Mouse (Mus musculus) thymus, adult 2 months (tissue): ENCODE measurements around the gene Ahdc1. TPM values are rescaled to one million over a fixed set of nuclear protein-coding genes. Genes with fewer than 3 reads are reported as not detected.
A peak's percentile ranks its signal among the peaks of the same experiment; 100 is the strongest.

Experiments used
- DNase-seq: peaks from one replicate; pipeline ENCODE4 v3.0.0; 2021
- H3K27ac ChIP-seq: fragments of 200-500 bp; 2 replicates; pipeline ENCODE4 v1.5.1; 2012; ENCODE audit warnings: low read length, control low read depth; ENCODE audit not compliant: control insufficient read depth, insufficient read depth
- H3K27me3 ChIP-seq: fragments of 200-500 bp; 2 replicates; pipeline ENCODE4 v1.6.1; 2012; ENCODE audit warnings: mild to moderate bottlenecking, low read length, moderate library complexity, mixed read lengths; ENCODE audit not compliant: control insufficient read depth, insufficient read depth
- H3K36me3 ChIP-seq: fragments of 200-500 bp; 2 replicates; pipeline ENCODE4 v1.6.1; 2012; ENCODE audit warnings: mild to moderate bottlenecking, low read length, moderate library complexity; ENCODE audit not compliant: control insufficient read depth, insufficient read depth
- H3K4me1 ChIP-seq: fragments of 200-500 bp; replicated peaks from 2 replicates; pipeline ENCODE4 v1.6.1; 2012; ENCODE audit warnings: low read length; ENCODE audit not compliant: control insufficient read depth, insufficient read depth
- H3K4me3 ChIP-seq: fragments of 200-500 bp; 2 replicates; pipeline ENCODE4 v1.5.1; 2012; ENCODE audit warnings: mild to moderate bottlenecking, low read length, control low read depth, moderate library complexity; ENCODE audit not compliant: control insufficient read depth, insufficient read depth
- CTCF ChIP-seq: fragments of 200-500 bp; IDR thresholded peaks from 2 replicates; pipeline ENCODE4 v1.5.1; 2012; ENCODE audit warnings: mild to moderate bottlenecking, control low read depth, low read length, moderate library complexity, borderline replicate concordance; ENCODE audit not compliant: control insufficient read depth, poor library complexity, insufficient read depth; ENCODE audit errors: extremely low read depth
- POLR2A ChIP-seq: fragments of 200-500 bp; IDR thresholded peaks from 2 replicates; pipeline ENCODE4 v1.6.1; 2012; ENCODE audit warnings: mild to moderate bottlenecking, low read length, control low read depth, moderate library complexity; ENCODE audit not compliant: control insufficient read depth, poor library complexity, insufficient read depth; ENCODE audit errors: extremely low read depth
- WGBS: fragments of 180-500 bp; shearing (Covaris S2); methylation state at CpG from one replicate; pipeline ENCODE4 v1.1.7; 2018; 5-methylcytosine and 5-hydroxymethylcytosine counted together
- polyA plus RNA-seq: library from polyadenylated mRNA; depleted of rRNA; stranded (reverse); fragments of >200 nt; gene quantifications from 2 replicates; pipeline ENCODE4 v1.2.3, GENCODE M21; 2012

The Ahdc1 gene
- polyA plus RNA-seq, 1 experiment, result 59.8 TPM

- Histone ChIP-seq H3K27ac (no peak overlapping the region), H3K4me3 (no peak overlapping the region), H3K27me3 (no peaks in the 10 kb centered on the region), H3K36me3 (no peaks in the 10 kb centered on the region), H3K4me1 (peaks cover 22% of the 10 kb centered on the region)
- peak; percentile 35 for DNase-seq
- WGBS, result 30% methylated on average over 3 of the region's 3 CpGs
- TF ChIP-seq CTCF, result no peak
- TF ChIP-seq POLR2A, result no peak
These were observed 103.7 kb downstream of the Ahdc1 start for GRCm38 (mm10) chr4:133114762-133115161.

DNA sequence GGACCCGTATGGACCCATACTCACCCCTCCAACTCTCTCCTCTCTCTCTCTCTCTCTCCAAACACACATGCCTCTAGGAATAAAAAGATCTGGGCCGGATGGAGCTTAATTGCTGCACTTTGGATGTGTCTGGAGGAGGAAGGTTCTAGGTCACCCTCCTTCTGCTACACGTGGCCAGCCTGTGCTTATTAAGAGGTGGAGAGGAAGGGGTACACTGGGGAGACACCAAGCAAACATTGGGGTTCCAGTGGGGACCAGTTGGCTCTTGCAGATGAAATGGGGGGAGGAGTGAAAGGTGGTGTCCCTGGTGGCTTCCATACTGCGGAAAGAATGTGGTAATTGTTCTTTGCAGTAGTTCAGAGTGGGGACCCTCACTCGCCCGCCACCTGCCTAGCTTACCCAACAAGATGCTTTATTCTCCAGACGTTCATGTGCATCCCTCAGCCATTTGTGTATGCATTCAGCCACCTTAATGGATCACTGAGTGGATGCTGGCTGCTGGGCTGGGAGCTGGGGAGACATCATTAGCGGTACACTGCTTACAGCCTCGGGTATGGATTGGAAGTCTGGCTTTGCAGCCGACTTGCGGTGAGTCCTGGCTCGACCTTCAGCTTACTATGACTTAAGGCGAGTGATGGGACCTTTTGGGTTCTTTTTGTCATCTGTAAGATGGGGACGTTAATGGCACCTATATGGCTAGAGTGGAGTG, 104.8 kb downstream of the Ahdc1 start:
- peaks cover 20% of the 10 kb centered on the region for H3K4me1 ChIP-seq
- no peak for DNase-seq
- TF ChIP-seq CTCF (no peak), POLR2A (no peak)
- H3K4me3 ChIP-seq, result no peak overlapping the region
- no peak overlapping the region for H3K27ac ChIP-seq
- no peaks in the 10 kb centered on the region for H3K36me3 ChIP-seq
- WGBS, result 94% methylated on average over 14 of the region's 14 CpGs
- H3K27me3 ChIP-seq, result no peaks in the 10 kb centered on the region

DNA sequence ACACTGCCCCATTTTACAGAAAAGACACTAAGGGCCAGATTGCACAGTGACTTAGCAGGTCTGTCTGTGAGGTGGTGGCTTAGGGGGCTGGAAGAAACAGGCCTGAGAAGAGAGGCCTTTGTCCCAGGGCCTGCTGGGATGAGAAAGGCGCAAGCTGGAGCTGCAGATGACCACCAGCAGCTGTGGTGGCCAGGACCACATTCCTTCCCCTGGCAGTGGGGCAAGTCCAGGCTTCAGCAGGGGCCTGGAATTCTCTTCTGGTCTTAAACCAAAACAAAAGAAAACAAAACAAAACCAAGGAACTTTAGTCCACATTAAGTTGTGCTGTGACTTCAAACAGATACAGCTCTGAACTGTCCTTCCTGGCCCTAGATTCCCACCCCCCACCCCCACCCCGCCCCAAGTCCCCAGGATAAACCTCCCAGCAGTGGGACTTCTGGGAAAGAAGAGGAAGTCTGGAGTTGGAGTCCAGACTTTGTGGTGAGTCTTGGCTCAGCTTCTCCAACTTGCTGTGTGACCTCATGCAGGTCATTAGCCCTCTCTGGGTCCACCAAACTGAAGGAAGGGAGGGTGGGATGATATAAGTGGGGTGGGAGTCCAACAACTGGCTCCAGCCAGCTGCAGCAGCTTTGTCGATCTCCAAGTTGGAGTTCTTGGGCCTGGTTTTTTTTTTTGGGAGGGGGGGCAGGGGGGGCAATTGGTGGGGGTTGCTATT, 105.9 kb downstream of the Ahdc1 start:
- Histone ChIP-seq H3K27me3 (no peaks in the 10 kb centered on the region), H3K4me1 (peaks cover 22% of the 10 kb centered on the region), H3K4me3 (no peak overlapping the region), H3K27ac (no peak overlapping the region), H3K36me3 (no peaks in the 10 kb centered on the region)
- TF ChIP-seq CTCF (no peak), POLR2A (no peak)
- DNase-seq, result no peak
- WGBS, result 89% methylated on average over 3 of the region's 3 CpGs

DNA sequence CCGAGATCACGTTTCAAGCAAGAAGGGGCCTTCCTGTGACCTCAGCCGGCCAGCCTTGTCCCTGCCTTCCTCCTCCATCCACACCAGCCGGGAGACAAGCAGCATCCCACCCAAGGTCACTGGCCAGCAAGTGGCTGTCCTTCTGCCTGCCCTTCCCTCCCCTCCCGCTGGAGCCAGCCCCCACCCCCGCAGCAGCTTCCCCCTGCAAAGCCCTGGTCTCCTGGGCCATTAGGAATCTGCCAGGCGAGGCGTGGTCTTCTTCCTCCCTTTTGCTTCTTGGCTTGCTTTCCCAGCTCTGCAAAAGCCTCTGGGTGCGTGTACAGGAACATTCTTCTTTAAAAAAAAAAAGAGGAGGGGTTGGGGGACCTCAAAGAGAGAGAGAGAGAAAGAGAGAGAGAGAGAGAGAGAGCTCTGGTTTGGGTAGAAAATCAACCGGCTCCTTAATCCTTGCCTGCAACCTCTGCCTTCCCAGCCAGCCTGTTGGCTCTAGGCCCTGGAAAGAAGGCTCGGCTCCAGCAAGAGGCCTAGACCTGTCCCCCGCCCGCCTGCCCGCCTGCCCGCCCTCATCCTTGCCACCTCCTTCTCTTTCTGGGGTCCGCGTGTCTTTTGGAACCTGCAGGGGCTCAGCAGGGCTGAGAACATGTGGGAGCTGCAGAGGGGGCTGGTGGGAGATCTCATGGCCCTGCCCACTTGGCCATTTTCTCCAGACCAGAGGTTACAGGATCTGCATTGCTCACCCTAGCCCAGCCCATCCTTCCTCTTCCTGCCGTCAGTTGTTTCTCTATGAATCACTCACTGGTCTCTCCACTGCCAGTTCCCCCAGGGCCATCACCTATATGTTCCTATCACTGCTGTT, 106.7 kb downstream of the Ahdc1 start:
- 69% methylated on average over 18 of the region's 18 CpGs for WGBS
- Histone ChIP-seq H3K36me3 (no peaks in the 10 kb centered on the region), H3K4me3 (no peak overlapping the region), H3K4me1 (peaks cover 24% of the 10 kb centered on the region), H3K27me3 (no peaks in the 10 kb centered on the region), H3K27ac (no peak overlapping the region)
- TF ChIP-seq CTCF (no peak), POLR2A (no peak)
- DNase-seq, result no peak

DNA sequence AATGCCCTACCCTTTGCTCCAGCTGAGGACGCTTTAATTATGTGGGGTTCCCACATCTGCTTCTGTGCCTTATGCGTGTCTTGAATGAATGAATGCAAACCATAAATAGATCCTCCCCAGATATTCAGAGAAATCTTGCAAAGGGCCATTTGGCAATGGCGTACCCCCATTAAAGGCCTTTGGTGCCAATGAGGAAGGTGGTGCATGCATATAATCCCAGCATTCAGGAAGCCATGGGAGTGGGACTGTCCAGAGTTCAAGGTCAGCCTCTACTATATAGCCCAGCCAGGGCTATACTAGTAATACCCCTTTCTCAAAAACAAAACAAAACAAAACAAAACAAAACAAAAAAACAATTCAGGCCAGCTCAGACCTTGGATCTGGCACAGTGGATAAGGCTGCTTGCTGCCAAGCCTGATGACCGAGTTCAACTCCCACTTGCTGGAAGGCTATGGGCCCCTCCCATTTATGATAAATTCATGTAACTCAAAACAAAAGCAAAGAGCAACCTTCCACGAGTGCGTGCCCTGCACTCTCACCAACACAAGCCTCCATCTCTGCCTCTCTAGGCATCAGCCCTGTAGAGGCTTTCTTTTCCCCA, 107.8 kb downstream of the Ahdc1 start:
- 96% methylated on average over 6 of the region's 6 CpGs for WGBS
- H3K4me1 ChIP-seq, result peaks cover 16% of the 10 kb centered on the region
- H3K27ac ChIP-seq, result no peak overlapping the region
- no peaks in the 10 kb centered on the region for H3K27me3 ChIP-seq
- DNase-seq, result no peak
- TF ChIP-seq CTCF (no peak), POLR2A (no peak)
- H3K36me3 ChIP-seq, result no peaks in the 10 kb centered on the region
- H3K4me3 ChIP-seq, result no peak overlapping the region

GRCm38 (mm10) chr4:133119579-133119978, 108.5 kb downstream of the Ahdc1 start:
- 97% methylated on average over 6 of the region's 6 CpGs for WGBS
- H3K36me3 ChIP-seq, result no peaks in the 10 kb centered on the region
- TF ChIP-seq POLR2A, result no peak
- TF ChIP-seq CTCF, result no peak
- peaks cover 16% of the 10 kb centered on the region for H3K4me1 ChIP-seq
- no peak overlapping the region for H3K27ac ChIP-seq
- H3K4me3 ChIP-seq, result no peak overlapping the region
- H3K27me3 ChIP-seq, result no peaks in the 10 kb centered on the region
- no peak for DNase-seq
